Mouse (Mus musculus) lung, adult 2 months (tissue): ENCODE data around the gene Isca1.

Experiments
- CTCF ChIP-seq: fragments of 200-500 bp; IDR thresholded peaks from 2 replicates; pipeline ENCODE4 v1.5.1; 2011; ENCODE audit warnings: mild to moderate bottlenecking, low read length, control low read depth; ENCODE audit not compliant: insufficient read depth
- POLR2A ChIP-seq: fragments of 200-500 bp; IDR thresholded peaks from 2 replicates; pipeline ENCODE4 v1.6.1; 2011; ENCODE audit warnings: low read depth, mild to moderate bottlenecking, control low read depth, low read length, borderline replicate concordance; ENCODE audit errors: extremely low read depth

GRCm38 (mm10) chr13:59746164-59746563 is 23.4 kb downstream of the Isca1 start:
- no peak for TF ChIP-seq POLR2A
- no peak for TF ChIP-seq CTCF
